Mouse (Mus musculus) cerebral cortex, adult 2 months (tissue): ENCODE data around the gene Kansl1.

Experiments
- WGBS: fragments of 180-500 bp; shearing (Covaris S2); methylation state at CpG from one replicate; pipeline ENCODE4 v1.1.7; 2018; 5-methylcytosine and 5-hydroxymethylcytosine counted together

Kansl1 gene

DNA sequence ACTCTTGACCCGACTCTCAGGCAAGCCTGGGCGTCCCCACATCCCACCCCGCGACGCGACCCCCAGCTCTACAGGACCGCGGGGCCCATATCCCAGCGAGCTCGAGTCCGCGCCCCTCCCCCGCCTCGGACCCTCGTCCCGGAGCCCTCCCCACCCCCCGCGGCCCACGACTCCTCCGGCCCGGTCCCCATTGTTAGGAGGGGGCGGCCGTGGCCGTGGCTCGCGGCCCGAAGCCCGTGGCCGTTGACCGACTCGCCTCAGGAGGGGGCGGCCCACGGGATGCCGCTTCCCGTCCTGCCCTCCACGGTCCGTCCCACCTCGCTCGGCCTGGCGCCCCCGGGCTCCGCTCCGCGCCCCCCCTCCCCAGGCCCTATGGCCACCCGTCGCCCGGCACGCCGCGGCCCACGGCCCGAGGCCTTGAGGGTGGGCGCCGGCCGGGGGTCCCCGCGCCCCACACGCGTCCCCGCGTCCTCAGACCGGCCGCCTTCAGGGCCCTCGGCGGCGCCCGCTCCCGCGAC lies at the start of gene Kansl1:
Gene Kansl1, minus strand, starts transcription at position 111 of the 518 bp plus-strand sequence.
- 1% methylated on average over 62 of the region's 69 CpGs for WGBS

DNA sequence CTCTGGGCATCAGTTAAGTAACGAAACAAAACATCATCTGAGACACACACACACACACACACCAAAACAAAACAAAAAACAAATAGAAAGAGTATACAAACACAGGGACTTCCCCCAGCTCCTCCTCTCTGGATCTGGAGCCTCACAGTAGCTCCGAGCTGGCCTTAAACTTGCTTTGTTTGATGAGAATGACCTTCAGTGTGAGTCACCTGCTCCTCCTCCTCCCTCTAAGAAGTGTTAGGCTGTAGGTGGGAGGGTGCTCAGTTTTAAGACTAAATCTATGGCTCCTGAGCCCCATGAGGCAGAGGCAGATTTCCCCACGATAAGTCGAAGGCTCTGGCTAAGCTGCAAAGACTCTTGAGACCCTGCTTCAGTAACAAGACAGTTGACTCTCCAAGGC lies 43.8 kb upstream of the Kansl1 start:
- 58% methylated on average over 4 of the region's 4 CpGs for WGBS

DNA sequence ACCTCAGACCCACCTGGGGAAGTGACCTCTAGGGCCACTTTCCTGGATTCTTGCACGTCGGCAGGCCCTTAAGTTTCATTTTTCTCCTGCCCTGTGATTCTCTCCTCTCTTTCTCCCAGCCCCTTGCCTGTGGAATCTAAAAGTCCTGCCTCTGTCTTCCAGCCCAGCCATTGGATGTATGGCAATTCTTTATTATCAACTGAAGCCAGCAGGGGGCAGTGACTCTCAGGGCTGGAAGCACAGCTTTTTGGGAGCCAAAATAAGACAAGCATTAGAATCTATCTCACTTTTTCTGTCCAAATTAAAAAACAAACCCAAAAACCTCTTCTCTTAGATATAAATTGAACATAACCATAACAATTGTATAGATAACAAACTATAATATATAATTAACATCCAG lies 41.9 kb upstream of the Kansl1 start:
- WGBS: 96% methylated on average over 2 of the region's 2 CpGs

DNA sequence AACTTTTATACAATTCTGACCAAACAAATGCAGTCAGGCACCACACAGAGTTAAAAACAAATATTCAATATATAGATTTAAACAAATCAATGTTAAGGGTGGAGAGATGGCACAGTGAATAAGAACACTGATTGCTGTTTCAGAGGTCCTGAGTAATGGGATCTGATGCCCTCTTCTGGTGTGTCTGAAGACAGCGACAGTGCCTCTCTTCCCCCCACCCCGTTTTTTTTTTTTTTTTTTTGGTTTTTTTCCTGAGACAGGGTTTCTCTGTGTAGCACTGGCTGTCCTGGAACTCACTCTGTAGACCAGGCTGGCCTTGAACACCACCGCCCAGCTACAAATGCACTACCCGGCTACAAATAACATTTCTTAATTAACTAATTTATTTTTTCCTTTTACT lies 39.8 kb upstream of the Kansl1 start:
- WGBS: 73% methylated on average over 4 of the region's 4 CpGs

DNA sequence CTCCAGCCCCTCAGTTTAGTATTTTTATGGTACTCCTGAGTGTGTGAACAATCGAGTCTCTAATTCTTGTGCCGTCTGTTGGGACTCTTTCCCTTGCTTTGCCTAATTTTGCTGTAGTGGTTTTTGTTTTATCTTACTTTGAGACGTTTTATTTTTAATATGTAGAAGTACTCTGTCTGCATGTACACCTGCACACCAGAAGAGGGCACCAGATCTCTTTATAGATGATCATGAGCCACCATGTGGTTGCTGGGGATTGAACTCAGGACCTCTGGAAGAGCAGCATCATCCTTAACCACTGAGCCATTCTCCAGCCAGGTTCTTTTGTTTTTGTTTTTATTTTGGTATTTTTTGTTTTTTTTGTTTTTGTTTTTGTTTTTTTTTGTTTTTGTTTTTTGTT lies 19.6 kb upstream of the Kansl1 start:
- 84% methylated on average over 3 of the region's 3 CpGs for WGBS

DNA sequence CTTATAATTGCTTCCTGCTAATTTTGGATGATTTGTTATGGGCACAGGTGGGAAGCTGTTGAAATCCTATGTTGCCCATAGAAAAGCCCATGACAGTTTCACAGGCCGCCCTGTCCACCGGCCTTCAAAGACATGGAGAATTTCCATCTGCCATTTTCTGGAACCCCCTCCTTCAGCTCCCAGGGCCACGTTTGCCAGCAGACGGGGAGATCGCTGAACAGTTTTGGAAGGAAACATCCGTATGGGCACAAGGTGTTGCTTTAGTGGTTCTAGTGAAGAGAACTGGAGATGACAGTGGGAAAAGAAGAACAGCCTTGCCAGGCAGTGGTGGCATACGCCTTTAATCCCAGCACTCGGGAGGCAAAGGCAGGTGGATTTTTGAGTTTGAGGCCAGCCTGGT lies 13.3 kb upstream of the Kansl1 start:
- WGBS: 89% methylated on average over 8 of the region's 8 CpGs

DNA sequence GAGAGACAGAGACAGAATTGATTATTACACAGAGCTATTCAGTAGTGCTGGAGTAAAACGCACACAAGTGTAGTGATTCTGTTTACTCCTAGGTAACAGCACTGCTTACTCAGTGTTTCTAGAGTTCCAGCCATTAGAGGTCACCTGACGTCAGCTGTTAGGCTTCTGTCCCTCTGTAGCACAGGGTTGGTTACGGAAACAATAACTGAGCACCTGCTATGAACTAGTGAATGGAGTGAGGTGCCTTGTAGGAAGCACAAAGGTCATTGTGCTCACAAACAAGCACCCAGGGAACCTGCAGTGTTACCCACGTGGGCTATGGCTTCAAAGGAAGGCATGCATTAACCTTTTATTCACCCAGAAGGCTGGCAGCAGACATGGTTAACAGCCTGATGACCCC lies 10.8 kb upstream of the Kansl1 start:
- WGBS: 76% methylated on average over 4 of the region's 4 CpGs

DNA sequence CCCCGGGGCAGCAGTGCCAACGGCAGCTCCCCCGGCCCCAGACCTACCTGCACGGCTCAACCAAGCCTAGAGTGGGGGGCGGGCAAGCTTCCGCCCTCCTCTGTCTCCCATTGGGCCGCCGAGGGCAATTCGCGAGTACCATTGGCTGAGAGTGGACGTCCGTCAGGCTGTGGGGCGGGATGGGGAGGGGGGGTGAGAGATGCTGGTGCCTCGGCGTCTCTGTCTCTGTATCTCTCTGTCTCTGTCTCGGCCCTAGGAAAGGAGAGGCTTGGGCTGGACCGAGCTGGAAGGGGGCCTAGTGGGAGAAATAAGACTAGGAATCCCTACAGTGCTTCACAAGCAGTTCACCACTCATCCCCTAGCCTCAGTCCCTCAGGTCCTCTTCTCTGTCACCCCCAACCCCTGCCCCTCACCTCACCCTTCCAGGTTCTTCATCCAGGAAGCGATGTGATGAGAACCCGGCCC lies 742 bp upstream of the Kansl1 start:
- 2% methylated on average over 18 of the region's 19 CpGs for WGBS

DNA sequence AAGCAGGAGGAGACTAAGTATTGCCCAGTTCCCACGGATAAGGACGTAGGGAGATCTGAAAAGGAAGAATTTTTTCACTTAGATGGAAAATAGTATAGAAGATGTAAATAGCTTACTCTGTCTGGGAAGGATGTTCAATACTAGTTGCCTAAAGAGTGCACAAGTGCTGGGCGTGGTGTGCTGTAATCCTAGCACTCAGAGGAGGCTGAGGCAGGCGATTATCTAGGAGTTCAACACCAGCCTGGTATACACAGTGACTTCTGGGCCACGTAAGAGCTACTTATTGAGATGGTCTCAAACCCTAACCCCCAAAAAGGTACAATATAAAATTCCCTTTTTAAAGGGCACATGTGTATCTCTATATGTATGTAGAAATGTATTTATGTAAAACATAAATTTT lies 963 bp downstream of the Kansl1 start:
- WGBS: 59% methylated on average over 5 of the region's 5 CpGs

DNA sequence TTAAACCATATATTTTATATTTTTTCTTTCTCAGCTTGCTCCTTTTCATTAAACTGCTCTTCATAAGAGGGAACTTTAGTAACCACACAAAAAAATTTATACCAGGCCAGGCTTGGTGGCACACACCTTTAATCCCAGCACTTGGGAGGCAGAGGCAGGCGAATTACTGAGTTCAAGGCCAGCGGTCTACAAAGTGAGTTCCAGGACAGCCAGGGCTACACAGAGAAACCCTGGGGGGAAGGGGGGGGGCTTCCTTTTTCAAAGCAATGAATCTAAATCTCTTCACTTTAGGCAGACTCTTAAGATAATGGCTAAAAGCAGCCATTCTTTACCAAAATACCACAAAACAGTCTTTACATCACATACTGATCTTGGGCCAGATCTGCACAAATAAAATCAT lies 9.0 kb downstream of the Kansl1 start:
- WGBS: 97% methylated on average over 2 of the region's 2 CpGs

DNA sequence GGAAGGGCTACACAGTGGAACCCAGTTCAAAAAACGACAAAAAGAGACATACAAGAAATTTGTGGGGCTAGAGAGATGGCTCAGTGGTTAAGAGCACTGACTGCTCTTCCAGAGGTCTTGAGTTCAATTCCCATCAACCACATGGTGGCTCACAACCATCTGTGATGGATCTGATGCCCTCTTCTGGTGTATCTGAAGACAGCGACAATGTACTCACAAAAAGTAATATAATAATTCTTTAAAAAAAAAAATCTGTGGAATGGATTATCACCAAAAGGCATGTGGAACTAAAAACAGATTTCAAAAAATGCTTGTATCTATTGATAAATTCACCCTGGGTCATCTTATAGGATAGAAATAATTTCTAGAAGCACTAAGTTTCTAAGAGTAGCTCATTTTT lies 10.2 kb downstream of the Kansl1 start:
- WGBS: 83% methylated on average over 2 of the region's 2 CpGs

DNA sequence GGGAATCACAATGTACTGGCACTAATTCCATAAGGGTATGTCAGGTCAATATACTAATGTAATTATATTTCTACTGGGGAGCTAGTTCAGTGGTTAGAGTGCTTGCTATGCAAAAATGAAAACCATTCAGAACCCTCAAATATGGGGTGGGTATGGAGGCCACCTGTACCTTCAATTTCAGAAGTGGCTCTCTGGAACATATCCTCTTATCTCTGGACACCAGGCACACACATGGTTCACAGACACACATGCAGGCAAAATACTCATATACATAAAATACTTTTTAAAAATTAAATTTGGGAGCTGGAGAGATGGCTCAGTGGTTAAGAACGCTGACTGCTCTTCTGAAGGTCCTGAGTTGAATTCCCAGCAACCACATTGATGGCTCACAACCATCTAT lies 16.0 kb downstream of the Kansl1 start:
- WGBS: 100% methylated on average over 1 of the region's 1 CpGs

DNA sequence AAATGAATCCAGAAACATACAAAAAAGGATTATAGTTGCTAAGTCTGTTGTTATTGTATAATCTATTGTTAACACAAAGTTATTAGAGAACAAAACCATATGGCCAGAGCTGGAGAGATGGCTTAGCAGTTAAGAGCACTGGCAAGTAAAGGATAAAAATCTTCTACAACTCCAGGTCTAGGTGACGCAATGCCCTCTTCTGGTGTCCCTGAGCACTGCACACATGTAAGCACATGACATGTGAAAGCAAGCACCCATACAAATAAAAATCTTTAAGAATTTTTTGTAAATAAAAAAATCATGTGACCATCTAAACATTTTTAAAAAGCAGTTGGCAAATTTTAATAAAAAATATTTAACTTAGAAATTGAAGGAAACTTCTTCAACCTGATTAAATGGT lies 17.4 kb downstream of the Kansl1 start:
- WGBS: 100% methylated on average over 1 of the region's 1 CpGs

DNA sequence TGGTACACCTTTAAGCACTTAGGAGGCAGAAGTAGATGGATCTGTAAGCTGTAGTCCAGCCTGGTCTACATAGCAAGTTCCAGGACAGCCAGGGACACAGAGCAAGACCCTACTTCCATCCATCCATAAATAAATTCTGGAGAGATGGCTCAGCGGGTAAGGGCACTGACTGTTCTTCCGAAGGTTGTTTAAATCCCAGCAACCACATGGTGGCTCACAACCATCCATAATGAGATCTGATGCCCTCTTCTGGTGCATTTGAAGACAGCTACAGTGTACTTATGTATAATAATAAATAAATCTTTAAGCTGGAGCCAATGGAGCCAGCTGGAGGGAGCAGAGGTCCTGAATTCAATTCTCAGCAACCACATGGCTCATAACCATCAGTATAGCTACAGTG lies 20.2 kb downstream of the Kansl1 start:
- WGBS: 32% methylated on average over 2 of the region's 2 CpGs

DNA sequence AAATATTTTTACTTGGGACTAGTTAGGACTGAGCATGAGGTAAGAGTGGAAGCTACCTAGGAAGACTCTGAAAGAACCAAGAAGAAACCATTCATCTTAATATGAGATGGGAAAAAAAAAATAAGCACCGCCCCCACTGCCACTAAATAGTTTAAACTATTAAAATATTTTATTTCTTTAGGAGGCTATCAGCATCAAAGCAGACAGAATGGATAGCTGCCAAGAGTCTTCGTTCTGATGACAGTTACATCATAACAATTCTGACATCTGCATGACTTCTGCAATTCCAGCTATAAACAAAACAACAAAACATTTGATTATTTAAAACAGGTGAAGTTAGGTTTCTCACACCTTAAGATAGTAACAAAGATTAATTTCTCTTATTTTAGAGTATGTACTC lies 23.1 kb downstream of the Kansl1 start:
- WGBS: 64% methylated on average over 2 of the region's 2 CpGs

DNA sequence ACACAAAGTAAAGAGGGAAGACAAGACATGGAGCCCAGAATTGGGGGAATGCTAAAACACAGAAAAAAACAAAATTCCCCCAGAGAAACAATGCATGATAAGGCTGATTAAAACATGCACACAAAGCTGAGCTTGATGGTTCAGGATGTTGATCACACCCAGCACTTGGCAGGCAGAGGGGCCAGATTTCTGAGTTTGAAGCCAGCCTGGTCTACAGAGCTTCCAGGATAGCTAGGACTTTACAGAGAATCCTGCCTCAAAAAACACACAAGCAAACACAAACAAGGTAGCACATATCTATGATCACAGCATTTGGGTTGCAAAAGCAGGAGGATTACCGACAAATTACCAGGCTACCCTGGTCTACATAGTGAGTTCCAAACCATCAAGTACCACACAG lies 23.6 kb downstream of the Kansl1 start:
- WGBS: 97% methylated on average over 1 of the region's 1 CpGs

DNA sequence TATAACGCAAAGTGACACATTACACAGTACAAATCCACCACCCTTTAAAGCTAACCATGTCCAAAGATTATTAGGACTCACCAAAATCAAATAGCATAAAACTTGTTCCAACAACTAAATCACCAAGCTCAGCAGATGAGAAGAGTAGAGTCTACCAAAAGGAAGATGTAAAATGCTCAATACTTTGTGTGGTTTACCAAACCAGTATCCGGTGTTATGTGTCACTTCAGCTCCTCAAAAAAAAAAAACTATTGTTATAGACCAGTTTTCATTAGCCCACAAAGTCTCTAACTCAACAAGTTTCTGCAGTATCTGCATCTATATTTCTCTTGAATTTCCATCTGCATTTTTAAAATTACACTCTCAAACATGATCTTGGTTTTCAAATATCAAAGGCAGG lies 25.3 kb downstream of the Kansl1 start:
- WGBS: 35% methylated on average over 2 of the region's 2 CpGs

DNA sequence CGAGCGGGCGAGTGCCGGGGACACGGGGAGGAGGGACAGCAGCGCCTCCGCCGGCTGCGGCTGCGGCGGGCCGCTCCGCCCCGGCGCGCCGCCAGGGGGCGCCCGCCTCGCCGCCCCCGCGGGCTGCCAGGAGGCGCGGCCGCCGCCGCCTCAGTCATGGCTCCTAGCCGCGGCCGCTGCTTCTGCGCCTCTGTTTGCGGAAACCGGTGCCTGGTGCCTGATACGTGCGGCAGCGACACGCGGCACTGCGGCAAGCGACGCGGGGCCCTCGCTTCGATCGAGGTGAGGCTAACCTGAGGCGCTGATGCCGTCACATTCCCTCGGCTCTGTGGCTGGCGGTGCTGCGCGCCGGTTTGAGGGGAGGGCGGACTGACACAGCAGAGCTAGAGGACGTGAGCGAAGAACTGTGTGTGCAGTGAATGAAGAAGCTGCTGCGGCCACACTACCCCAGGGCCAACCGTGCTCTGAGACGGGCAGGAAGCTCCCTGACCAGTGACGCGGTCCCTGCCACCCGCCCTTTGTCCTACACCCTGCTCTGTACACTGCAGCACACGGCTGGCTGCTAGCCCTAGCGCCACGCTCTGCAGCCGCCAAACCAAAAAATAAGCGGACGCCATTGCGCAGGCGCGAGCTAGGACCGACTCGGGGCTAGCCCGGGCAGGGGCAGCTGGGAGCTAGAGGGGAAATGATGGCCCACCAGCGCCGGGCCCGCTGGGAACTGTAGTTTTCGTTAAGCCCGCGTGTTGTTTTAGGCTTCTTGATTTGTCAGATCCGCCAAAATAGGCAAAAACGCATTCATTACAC lies 26.1 kb downstream of the Kansl1 start:
- under 1% methylated on average over 80 of the region's 82 CpGs for WGBS

DNA sequence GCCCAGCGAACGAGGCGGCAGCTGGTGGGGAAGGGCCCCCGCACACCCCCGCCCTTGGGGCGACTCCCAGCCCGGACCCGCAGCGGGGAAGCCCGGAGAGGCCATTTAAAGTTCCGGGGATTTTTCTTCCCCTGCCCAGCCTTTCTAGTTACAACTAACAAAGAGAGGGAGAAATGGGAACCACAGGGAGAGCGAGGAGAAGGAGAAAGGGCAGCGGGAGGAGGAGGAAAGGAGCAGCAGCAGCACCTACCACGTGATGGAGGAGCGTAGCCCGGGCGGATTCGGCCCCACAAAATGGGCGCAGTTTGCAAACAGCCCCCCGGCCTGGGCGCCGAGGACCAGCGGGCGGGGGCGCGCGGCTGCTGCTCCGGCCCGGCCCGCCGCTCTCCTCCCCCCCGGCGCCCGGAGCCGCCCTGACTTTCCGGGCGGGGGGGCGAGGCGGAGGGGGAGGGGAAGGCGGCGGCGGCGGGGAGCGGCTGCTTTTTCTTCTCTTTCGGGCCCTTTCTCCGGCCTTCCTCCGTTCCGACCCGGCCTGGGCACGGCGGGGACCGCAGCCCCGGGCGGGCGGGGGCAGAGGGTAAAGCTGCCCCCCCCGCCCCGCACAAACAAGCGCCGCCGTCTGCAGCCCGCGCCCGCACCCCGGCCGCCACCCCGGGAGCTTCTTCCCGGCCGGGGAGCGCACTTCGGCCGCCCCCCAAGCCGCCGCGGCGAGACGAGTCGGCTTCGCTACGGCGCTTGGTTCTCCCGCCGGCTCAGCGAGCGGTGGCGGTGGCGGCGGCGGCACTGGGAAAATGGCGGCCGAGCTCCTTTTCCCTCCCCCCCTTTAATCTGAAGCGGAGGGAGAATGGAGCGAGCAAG lies 27.0 kb downstream of the Kansl1 start:
- under 1% methylated on average over 90 of the region's 92 CpGs for WGBS

DNA sequence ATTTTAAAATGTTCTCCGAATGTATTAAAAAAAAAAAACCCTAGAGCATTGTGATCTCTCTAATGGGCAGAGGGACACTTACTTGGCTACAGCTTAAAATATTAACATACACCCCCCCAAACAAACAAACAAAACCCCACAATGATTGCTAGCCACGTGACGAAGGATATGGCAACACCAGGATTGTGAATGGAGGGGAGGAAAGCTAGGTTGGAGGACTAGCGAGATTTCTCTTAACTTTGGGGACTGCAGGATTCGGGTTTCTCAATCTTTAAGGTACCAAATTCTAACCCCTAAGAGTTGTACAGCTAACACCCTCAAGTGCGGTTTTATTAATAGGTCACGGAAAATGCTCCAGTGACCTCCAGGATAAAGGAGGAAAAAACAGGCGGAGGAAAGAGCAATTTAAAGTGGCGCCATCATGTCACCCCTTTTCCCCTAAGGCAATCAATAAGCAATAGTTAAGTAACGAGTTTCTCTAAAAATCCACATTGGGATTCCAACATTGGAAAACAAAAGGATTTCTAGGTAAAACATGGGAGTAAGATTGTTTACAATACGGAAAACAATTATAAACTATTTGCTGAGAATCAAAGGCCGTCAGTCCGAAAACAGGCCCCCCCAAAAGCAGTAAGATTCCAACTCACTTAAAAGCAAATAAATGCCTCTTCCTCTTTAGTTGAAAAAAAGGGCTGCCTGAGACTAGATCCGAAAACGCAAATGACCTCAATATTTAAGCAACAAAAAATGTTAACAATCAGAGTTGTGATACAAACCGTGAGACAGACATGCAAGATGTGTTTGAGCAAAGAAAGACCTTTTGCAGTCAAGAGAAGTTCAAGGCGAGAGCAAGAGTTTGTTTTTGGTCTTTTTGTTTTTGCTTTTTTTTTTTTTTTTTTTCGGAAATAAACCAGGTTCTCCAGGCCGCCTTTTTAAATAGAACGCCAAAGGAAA lies 27.9 kb downstream of the Kansl1 start:
- under 1% methylated on average over 20 of the region's 20 CpGs for WGBS

DNA sequence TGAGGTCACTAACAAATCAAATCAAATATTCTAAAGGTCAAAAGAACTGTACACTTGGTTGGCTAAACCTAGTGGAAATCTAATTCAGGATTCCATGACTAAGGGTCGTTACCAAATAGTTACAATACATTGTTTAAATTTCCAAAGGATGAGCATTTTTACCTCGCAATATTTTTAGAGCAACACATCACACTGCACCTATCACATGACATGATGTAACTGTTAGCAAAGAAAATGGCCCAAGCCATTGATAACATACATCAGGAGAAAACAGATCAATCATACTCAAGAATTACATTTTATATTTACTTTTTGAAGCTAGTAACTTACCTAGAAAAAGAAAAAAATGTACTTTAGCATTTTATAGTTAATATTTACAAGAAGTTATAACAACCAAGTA lies 29.0 kb downstream of the Kansl1 start:
- WGBS: 10% methylated on average over 2 of the region's 2 CpGs
